Mouse (Mus musculus): ENCODE measurements around the gene Gm38393. TPM values are rescaled to one million over a fixed set of nuclear protein-coding genes. Genes with fewer than 3 reads are reported as not detected.

Gm38393 gene
- polyA plus RNA-seq, 1 experiment = 0.05 TPM

GRCm38 (mm10) chr7:60003006-60003865 lies 1.6 kb downstream of the Gm38393 start:
- no peaks in the 10 kb centered on the region for H3K36me3 ChIP-seq (ENCODE audit: control insufficient read depth, insufficient read depth, low read length)
- no peak overlapping the region for H3K4me3 ChIP-seq (ENCODE audit: control insufficient read depth, insufficient read depth, low read length)
- 92% methylated on average over 12 of the region's 12 CpGs for WGBS
- H3K4me1 ChIP-seq (replicated peaks; ENCODE audit: control insufficient read depth, insufficient read depth, low read length) = no peaks in the 10 kb centered on the region
- no peak for TF ChIP-seq CTCF (IDR thresholded peaks at IDR 0.05; ENCODE audit: borderline replicate concordance, control insufficient read depth, extremely low read depth, insufficient read depth, low read length, poor library complexity)
- no peak for TF ChIP-seq POLR2A (IDR thresholded peaks at IDR 0.05; ENCODE audit: control insufficient read depth, extremely low read depth, insufficient read depth, low read length, poor library complexity)
- H3K27ac ChIP-seq (ENCODE audit: control insufficient read depth, insufficient read depth, low read length) = no peak overlapping the region
- DNase-seq = no peak
- H3K27me3 ChIP-seq (ENCODE audit: control insufficient read depth, insufficient read depth, low read length) = no peaks in the 10 kb centered on the region

GRCm38 (mm10) chr7:59978646-59979045 lies 26.2 kb downstream of the Gm38393 start:
- no peaks in the 10 kb centered on the region for H3K36me3 ChIP-seq (ENCODE audit: control insufficient read depth, insufficient read depth, low read length)
- no peak for DNase-seq
- H3K4me3 ChIP-seq (ENCODE audit: control insufficient read depth, insufficient read depth, low read length) = no peak overlapping the region
- no peak for TF ChIP-seq POLR2A (IDR thresholded peaks at IDR 0.05; ENCODE audit: control insufficient read depth, extremely low read depth, insufficient read depth, low read length, poor library complexity)
- TF ChIP-seq CTCF (IDR thresholded peaks at IDR 0.05; ENCODE audit: borderline replicate concordance, control insufficient read depth, extremely low read depth, insufficient read depth, low read length, poor library complexity) = no peak
- no peaks in the 10 kb centered on the region for H3K27me3 ChIP-seq (ENCODE audit: control insufficient read depth, insufficient read depth, low read length)
- H3K4me1 ChIP-seq (replicated peaks; ENCODE audit: control insufficient read depth, insufficient read depth, low read length) = no peaks in the 10 kb centered on the region
- H3K27ac ChIP-seq (ENCODE audit: control insufficient read depth, insufficient read depth, low read length) = no peak overlapping the region
- 59% methylated on average over 1 of the region's 1 CpGs for WGBS

Other genes starting within 250 kb of the Gm38393 start
- not detected in 2 replicates for gene Snurf, start within 50 bp of the Gm38393 start, polyA plus RNA-seq (2012; rRNA removed)
- 5.2 and 7.3 TPM in 2 replicates for gene Snrpn, start 135.2 kb upstream of the Gm38393 start, polyA plus RNA-seq (2012; rRNA removed)